Mouse (Mus musculus) liver, adult 2 months (tissue): ENCODE measurements around the gene Cdh13. TPM values are rescaled to one million over a fixed set of nuclear protein-coding genes. Genes with fewer than 3 reads are reported as not detected.

Experiments
- DNase-seq: peaks from one replicate; pipeline ENCODE4 v3.0.0-alpha.2; 2011; ENCODE audit warnings: low read depth, low spot score; ENCODE audit errors: extremely low read depth
- H3K27ac ChIP-seq: fragments of 200-500 bp; replicated peaks from 2 replicates; pipeline ENCODE4 v1.5.1; 2012; ENCODE audit warnings: low read depth, mild to moderate bottlenecking, control low read depth, inconsistent platforms, low read length; ENCODE audit not compliant: insufficient read depth
- H3K27me3 ChIP-seq: fragments of 200-500 bp; 2 replicates; pipeline ENCODE4 v1.6.1; 2012; ENCODE audit warnings: mild to moderate bottlenecking, moderate library complexity, low read length, inconsistent platforms; ENCODE audit not compliant: control insufficient read depth, insufficient read depth
- H3K36me3 ChIP-seq: fragments of 200-500 bp; 2 replicates; pipeline ENCODE4 v1.6.1; 2012; ENCODE audit warnings: low read length, inconsistent platforms; ENCODE audit not compliant: control insufficient read depth, insufficient read depth
- H3K4me1 ChIP-seq: fragments of 200-500 bp; 2 replicates; pipeline ENCODE4 v1.6.1; 2011; ENCODE audit warnings: low read length; ENCODE audit not compliant: control insufficient read depth, insufficient read depth
- H3K4me3 ChIP-seq: fragments of 200-500 bp; 2 replicates; pipeline ENCODE4 v1.5.1; 2011; ENCODE audit warnings: low read depth, mild to moderate bottlenecking, control low read depth, low read length, moderate library complexity; ENCODE audit not compliant: insufficient read depth
- H3K79me2 ChIP-seq: fragments of 200-500 bp; 2 replicates; pipeline ENCODE4 v1.6.1; 2012; ENCODE audit warnings: inconsistent platforms, mild to moderate bottlenecking, low read length, moderate library complexity; ENCODE audit not compliant: control insufficient read depth, insufficient read depth
- H3K9ac ChIP-seq: fragments of 200-500 bp; 2 replicates; pipeline ENCODE4 v1.6.1; 2012; ENCODE audit warnings: low read depth, mild to moderate bottlenecking, control low read depth, inconsistent platforms, low read length
- CTCF ChIP-seq: fragments of 200-500 bp; IDR thresholded peaks from 2 replicates; pipeline ENCODE4 v1.5.1; 2011; ENCODE audit warnings: low read depth, low read length, control low read depth
- POLR2A ChIP-seq: fragments of 200-500 bp; IDR thresholded peaks from 2 replicates; pipeline ENCODE4 v1.6.1; 2011; ENCODE audit warnings: low read length, control low read depth; ENCODE audit not compliant: insufficient read depth; ENCODE audit errors: extremely low read depth
- WGBS: fragments of 180-500 bp; shearing (Covaris S2); methylation state at CpG from one replicate; pipeline ENCODE4 v1.1.7; 2018; 5-methylcytosine and 5-hydroxymethylcytosine counted together
- polyA plus RNA-seq: library from polyadenylated mRNA; depleted of rRNA; stranded (reverse); fragments of >200 nt; gene quantifications from 2 replicates; pipeline ENCODE4 v1.2.3, GENCODE M21; 2012
- total RNA-seq: library from RNA; depleted of rRNA; stranded (reverse); fragments of >200 nt; gene quantifications from 2 replicates; pipeline ENCODE4 v1.2.3, GENCODE M21; 2014

Gene Cdh13
- total and polyA plus RNA-seq, 2 experiments: 1.5 to 2.1 TPM

DNA sequence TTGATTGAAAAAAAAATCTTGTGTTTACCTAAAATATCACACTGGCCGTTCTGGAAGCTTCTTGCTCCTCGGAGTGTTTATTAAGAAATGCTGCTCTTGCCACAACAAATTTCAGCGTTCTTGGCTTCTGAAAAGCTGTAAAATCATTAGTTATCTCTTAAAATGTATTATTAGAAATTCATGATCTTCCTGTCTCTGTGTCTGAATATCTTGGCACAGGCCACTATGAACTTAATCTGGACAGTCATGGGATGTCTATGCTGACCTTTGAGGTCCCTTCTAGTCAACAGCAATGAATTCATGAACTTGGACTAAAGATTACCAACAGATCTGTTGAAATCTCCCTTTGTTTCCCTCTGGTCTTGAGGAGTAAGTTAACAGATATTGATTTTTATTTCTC, 430.1 kb downstream of the Cdh13 start:
- no peaks in the 10 kb centered on the region for H3K4me1 ChIP-seq
- H3K27me3 ChIP-seq: no peaks in the 10 kb centered on the region
- no peak overlapping the region for H3K4me3 ChIP-seq
- H3K9ac ChIP-seq: no peak overlapping the region
- TF ChIP-seq POLR2A (no peak), CTCF (no peak)
- DNase-seq: peak; percentile 40
- no peak overlapping the region for H3K27ac ChIP-seq
- no peaks in the 10 kb centered on the region for H3K79me2 ChIP-seq
- 51% methylated on average over 3 of the region's 3 CpGs for WGBS
- H3K36me3 ChIP-seq: no peaks in the 10 kb centered on the region

- Histone ChIP-seq H3K4me1 (no peaks in the 10 kb centered on the region), H3K9ac (no peak overlapping the region), H3K27ac (no peak overlapping the region), H3K4me3 (no peak overlapping the region), H3K79me2 (no peaks in the 10 kb centered on the region), H3K36me3 (no peaks in the 10 kb centered on the region), H3K27me3 (no peaks in the 10 kb centered on the region; the same call in 1 of the 2 replicates)
- DNase-seq: no peak
- WGBS: 64% methylated on average over 3 of the region's 3 CpGs
- TF ChIP-seq POLR2A (no peak), CTCF (no peak)
These were observed 439.4 kb downstream of the Cdh13 start for GRCm38 (mm10) chr8:118722896-118723295.

DNA sequence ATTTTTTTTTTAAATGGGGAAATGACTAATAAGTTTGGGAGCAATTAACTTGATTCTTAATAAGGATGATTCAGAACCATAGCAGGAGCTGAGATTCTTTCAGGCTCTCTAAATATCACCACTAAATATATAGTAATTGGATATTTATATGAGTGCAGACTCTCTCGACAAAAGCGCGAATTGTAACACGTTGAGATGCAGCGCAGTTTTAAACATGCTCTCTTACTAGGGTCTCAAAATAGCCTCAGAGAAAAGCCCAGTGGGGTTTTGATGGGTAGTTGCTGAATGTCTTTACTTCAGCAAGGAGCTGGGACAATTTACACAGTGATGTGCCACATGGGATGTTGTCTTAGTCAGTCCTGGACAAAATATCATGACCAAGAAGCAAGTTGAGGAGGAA, 442.1 kb downstream of the Cdh13 start:
- H3K4me1 ChIP-seq: no peaks in the 10 kb centered on the region
- TF ChIP-seq CTCF (no peak), POLR2A (no peak)
- H3K27ac ChIP-seq: no peak overlapping the region
- H3K79me2 ChIP-seq: no peaks in the 10 kb centered on the region
- DNase-seq: no peak
- no peak overlapping the region for H3K4me3 ChIP-seq
- 92% methylated on average over 5 of the region's 5 CpGs for WGBS
- no peak overlapping the region for H3K9ac ChIP-seq
- no peaks in the 10 kb centered on the region for H3K36me3 ChIP-seq
- no peaks in the 10 kb centered on the region; the same call in 1 of the 2 replicates for H3K27me3 ChIP-seq

- H3K27ac ChIP-seq: no peak overlapping the region
- no peak overlapping the region for H3K9ac ChIP-seq
- 87% methylated on average over 5 of the region's 5 CpGs for WGBS
These were observed 458.2 kb downstream of the Cdh13 start for GRCm38 (mm10) chr8:118741781-118742180.

DNA sequence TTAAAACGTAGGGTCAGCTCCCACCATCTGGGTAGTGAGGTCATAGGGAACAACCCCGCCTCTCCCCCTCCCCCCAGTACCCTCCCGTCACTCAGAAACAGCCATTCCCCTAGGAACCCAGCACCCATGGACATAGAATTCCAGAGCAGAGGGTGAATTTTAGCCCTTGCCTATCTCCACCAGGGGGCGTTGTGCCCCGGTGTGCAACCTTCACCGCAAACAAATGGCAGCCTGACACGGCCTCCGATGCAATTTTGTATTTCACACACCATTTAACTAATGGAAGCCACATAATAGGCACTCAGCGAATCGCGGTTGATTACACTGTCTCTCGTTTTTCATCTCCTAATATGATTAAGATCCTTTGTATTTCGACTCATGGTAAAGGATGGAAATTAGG, 461.5 kb downstream of the Cdh13 start:
- Histone ChIP-seq H3K36me3 (no peaks in the 10 kb centered on the region), H3K79me2 (no peaks in the 10 kb centered on the region), H3K9ac (no peak overlapping the region), H3K4me3 (no peak overlapping the region), H3K4me1 (no peaks in the 10 kb centered on the region), H3K27me3 (no peaks in the 10 kb centered on the region), H3K27ac (no peak overlapping the region)
- WGBS: 89% methylated on average over 13 of the region's 13 CpGs
- TF ChIP-seq POLR2A: no peak
- TF ChIP-seq CTCF: no peak
- no peak for DNase-seq

More at GRCm38 (mm10) chr8:118741781-118742180, 458.2 kb downstream of the Cdh13 start:
- no peak for TF ChIP-seq POLR2A
- TF ChIP-seq CTCF: no peak
- no peaks in the 10 kb centered on the region for H3K36me3 ChIP-seq
- H3K4me1 ChIP-seq: no peaks in the 10 kb centered on the region
- H3K79me2 ChIP-seq: no peaks in the 10 kb centered on the region
- DNase-seq: no peak
- no peak overlapping the region for H3K4me3 ChIP-seq
- no peaks in the 10 kb centered on the region for H3K27me3 ChIP-seq

DNA sequence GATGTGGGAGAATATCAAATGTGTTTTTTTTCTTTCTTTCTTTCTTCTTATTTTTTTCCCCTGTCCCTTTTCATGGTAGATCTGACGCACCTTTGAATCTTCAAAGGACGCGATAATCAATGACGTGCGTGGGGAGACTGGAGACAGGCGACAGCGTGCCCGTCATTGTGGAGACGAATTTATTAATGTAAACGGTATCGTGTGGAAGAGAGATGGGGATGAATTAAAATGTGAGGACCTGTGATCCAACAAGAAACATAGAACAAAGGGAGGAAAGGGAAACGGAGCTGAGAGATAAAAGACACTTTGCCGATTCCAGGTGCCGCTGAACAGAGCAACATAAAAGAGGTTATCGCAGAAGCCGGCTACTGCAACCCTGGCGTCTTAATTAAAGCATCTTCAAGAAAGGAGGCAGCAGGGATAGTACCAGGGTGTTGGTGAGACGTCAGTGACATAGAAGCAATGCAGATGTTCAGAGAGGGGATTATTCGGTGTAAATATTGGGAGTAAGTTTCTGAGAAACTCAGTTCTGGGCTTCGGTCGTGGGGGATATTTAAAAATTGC, 464.6 kb downstream of the Cdh13 start:
- 88% methylated on average over 21 of the region's 21 CpGs for WGBS
- DNase-seq: no peak

More for the DNA sequence above, 464.6 kb downstream of the Cdh13 start:
- TF ChIP-seq POLR2A (no peak), CTCF (no peak)
- Histone ChIP-seq H3K9ac (no peak overlapping the region), H3K79me2 (no peaks in the 10 kb centered on the region), H3K4me3 (no peak overlapping the region), H3K27me3 (no peaks in the 10 kb centered on the region), H3K36me3 (no peaks in the 10 kb centered on the region), H3K27ac (no peak overlapping the region), H3K4me1 (no peaks in the 10 kb centered on the region)
